Mouse (Mus musculus): ENCODE measurements around the gene Olfr199.
"Not testable (repeated sequence)": the region's sequence is repeated elsewhere in the genome, so short reads cannot be mapped to it uniquely, and the experiment has no call there.

The Olfr199 gene

DNA sequence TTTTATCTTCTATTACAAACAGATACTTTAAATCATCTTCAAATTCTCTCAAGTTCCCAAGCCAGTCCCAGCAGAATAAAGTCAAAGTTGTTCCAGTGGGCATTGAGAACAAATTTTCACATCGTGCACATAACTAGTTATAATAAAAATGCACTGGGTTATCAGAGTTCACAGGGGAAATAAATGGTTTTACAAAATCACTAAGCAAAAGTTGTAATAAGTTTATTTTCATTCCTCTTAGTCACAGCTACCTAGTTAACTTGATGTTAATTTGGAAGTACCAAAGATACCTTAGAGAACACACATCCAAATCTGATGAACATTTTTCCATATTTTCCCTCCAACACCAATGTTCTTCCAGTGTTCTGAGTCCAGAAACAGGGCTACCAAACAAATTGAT lies at the start of gene Olfr199:
Olfr199 (minus strand) TSS at position 101 of the 400 bp plus-strand sequence.
- DNase-seq (ENCODE audit: low read depth, low spot score), result not testable (repeated sequence)

DNA sequence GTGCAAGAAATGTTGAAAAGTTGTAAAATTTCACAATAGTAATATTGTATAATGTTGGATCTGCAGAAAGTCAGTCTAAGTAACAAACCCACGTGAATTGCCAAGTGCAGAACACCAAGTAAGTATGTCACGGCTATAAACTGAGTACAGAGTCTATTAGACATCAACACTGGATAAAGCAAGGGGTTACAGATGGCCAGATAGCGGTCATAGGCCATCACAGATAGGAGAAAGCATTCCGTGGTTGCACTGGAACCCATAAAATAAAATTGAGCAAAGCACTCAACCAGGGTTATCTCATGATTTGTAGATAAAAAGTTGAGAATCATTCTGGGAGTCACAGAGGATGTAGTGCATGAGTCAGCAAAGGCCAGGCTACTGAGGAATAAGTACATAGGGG lies 49.5 kb upstream of the Olfr199 start:
- DNase-seq (ENCODE audit: low read depth, low spot score), result not testable (repeated sequence)

DNA sequence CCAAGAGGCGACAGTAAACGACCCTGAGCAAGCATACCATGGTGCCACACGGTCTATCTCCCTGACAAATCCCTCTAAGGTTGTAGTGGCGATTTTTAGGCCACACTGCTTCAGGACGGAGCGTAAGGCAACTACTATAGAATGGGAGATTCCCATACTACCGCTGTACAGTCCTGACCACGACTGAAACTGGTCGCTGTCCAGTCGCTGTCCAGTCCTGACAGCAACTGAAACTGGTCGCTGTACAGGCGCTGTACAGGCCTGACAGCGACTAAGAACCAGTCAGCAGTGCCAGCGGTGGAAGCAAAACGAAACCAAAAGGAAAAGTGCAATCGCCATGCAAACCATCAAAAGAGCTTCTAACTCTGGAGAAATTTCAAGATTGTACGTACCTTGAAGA lies 30.1 kb upstream of the Olfr199 start:
- no peak for DNase-seq (ENCODE audit: low read depth, low spot score)

DNA sequence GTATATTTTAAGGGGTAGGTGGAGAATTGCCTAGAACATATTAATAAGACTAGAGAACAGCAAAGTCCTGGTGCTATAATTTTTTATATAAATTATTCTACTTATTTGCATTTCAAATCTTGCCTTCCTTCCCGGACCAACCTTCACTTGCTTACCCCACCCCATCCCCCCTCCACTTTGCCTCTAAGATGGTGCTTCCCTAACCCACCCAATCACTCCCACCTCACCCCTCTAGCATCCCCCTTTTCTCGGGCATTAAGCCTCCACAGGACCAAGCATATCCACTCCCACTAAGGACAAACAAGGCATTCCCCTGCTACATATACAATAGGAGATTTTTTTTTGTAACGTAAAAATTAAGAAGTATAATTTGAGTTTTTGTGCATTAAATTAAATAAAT lies 1.7 kb downstream of the Olfr199 start:
- not testable (repeated sequence) for DNase-seq (ENCODE audit: low read depth, low spot score)

DNA sequence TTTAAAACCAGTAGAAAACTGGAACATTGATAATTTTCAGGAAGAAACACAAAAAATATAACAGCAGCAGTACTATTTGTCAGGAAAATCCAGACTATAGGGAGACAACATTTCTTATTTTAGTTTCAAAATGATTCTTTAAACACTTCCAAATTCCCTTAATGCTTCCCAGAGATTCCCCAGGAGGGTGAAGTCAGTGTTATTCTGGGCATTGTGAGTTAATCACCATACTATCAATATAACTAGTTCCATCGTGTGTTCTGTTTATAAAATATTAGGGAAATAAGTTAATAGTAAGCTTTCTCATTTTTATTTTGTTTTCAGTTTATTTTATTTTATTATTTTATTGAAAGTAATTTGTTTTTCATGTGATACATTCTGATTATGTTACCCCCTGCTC lies 16.1 kb downstream of the Olfr199 start, which contains the start of gene Olfr198:
Olfr198 (minus strand) TSS at position 101 of the 400 bp plus-strand sequence.
- DNase-seq (ENCODE audit: low read depth, low spot score), result not testable (repeated sequence)

DNA sequence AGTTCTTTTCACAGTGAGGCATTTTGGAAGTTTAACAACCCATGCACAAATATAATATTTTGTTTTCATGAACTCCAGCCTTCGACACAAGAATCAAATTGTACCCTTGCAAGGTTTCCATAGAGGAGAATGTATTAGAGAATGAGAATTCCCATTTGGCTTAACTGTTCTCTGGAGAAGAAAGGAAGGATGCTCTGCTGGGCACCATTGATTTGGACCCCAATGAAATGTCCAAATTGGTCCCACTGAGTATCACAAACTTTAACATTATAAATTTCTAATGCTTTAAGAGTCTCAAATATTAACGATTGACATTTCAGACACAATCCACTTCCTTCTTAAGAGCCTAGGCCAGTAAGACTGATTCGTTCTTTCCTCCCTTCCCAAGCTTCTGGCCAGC lies 49.2 kb downstream of the Olfr199 start, which contains the start of gene Olfr196:
Olfr196 (minus strand) TSS at position 101 of the 400 bp plus-strand sequence.
- no peak for DNase-seq (ENCODE audit: low read depth, low spot score)

Data from retina, postnatal 7 days (tissue).